Mouse (Mus musculus) MEL (cell line): ENCODE results near the gene Mcfd2. TPM values are rescaled to one million over a fixed set of nuclear protein-coding genes. Genes with fewer than 3 reads are reported as not detected.

Experiments used
- DNase-seq: peaks from one replicate; pipeline ENCODE4 v3.0.0; 2011; ENCODE audit warnings: low read depth, low spot score
- H3K27ac ChIP-seq: 2 replicates; pipeline ENCODE4 v1.5.1; 2012; ENCODE audit warnings: low read depth, mild to moderate bottlenecking, control low read depth, low read length, moderate library complexity; ENCODE audit not compliant: control insufficient read depth
- H3K27me3 ChIP-seq, 2 experiments: fragments of 150-350 bp in 1 of 2; sonication (generic) in 1 of 2; 2 replicates each; pipeline ENCODE4 v1.6.1; 2012; ENCODE audit warnings: low read length in 2 of 2, mild to moderate bottlenecking in 2 of 2, improper control_type of control experiment in 1 of 2, moderate library complexity in 1 of 2; ENCODE audit not compliant: insufficient read depth in 2 of 2, control insufficient read depth in 1 of 2
- H3K36me3 ChIP-seq, 2 experiments: 2 replicates each; pipeline ENCODE4 v1.6.1; 2012 to 2014; ENCODE audit warnings: low read length in 2 of 2, improper control_type of control experiment in 1 of 2, inconsistent platforms in 1 of 2, mild to moderate bottlenecking in 1 of 2; ENCODE audit not compliant: insufficient read depth in 2 of 2, control insufficient read depth in 1 of 2
- H3K4me1 ChIP-seq, 2 experiments: fragments of 150-350 bp in 1 of 2; sonication (generic) in 1 of 2; 2 replicates each; pipeline ENCODE4 v1.6.1; 2012; ENCODE audit warnings: low read length in 2 of 2, improper control_type of control experiment in 1 of 2, mild to moderate bottlenecking in 1 of 2; ENCODE audit not compliant: insufficient read depth in 2 of 2, control insufficient read depth in 1 of 2
- H3K4me3 ChIP-seq, 2 experiments: fragments of 150-350 bp in 1 of 2; sonication (generic) in 1 of 2; 2 replicates each; pipeline ENCODE4 v1.5.1; 2012; ENCODE audit warnings: low read depth in 2 of 2, low read length in 2 of 2, mild to moderate bottlenecking in 2 of 2, moderate library complexity in 2 of 2, control low read depth in 1 of 2, improper control_type of control experiment in 1 of 2; ENCODE audit not compliant: control insufficient read depth in 1 of 2, insufficient read depth in 1 of 2
- H3K79me2 ChIP-seq: 2 replicates; pipeline ENCODE4 v1.6.1; 2012; ENCODE audit warnings: mild to moderate bottlenecking, low read length, moderate library complexity; ENCODE audit not compliant: control insufficient read depth, poor library complexity, insufficient read depth
- H3K9ac ChIP-seq: 2 replicates; pipeline ENCODE4 v1.6.1; 2012; ENCODE audit warnings: low read depth, mild to moderate bottlenecking, control low read depth, low read length, moderate library complexity; ENCODE audit not compliant: control insufficient read depth, poor library complexity, severe bottlenecking
- H3K9me3 ChIP-seq: fragments of 150-350 bp; sonication (generic); replicated peaks from 2 replicates; pipeline ENCODE4 v1.6.1; 2012; ENCODE audit warnings: mild to moderate bottlenecking, low read length, improper control_type of control experiment, moderate library complexity; ENCODE audit not compliant: insufficient read depth
- BHLHE40 ChIP-seq: IDR thresholded peaks from 2 replicates; pipeline ENCODE4 v1.6.1; 2012; ENCODE audit warnings: low read depth, mild to moderate bottlenecking, inconsistent platforms, low read length, improper control_type of control experiment, borderline replicate concordance
- CHD1 ChIP-seq: IDR thresholded peaks from 2 replicates; pipeline ENCODE4 v1.6.1; 2012; ENCODE audit warnings: low read depth, mild to moderate bottlenecking, inconsistent platforms, low read length, improper control_type of control experiment
- CHD2 ChIP-seq: IDR thresholded peaks from 2 replicates; pipeline ENCODE4 v1.6.1; 2011; ENCODE audit warnings: low read length, improper control_type of control experiment
- CTCF ChIP-seq, 3 experiments: IDR thresholded peaks in 2 of 3; conservative IDR thresholded peaks in 1 of 3; 2 replicates each; pipeline ENCODE4 v1.5.1; 2011 to 2012; ENCODE audit warnings: low read length in 3 of 3, low read depth in 2 of 3, mild to moderate bottlenecking in 2 of 3, improper control_type of control experiment in 1 of 3, inconsistent platforms in 1 of 3, mixed read lengths in 1 of 3, moderate library complexity in 1 of 3; ENCODE audit not compliant: control insufficient read depth in 1 of 3, insufficient read depth in 1 of 3, poor library complexity in 1 of 3, severe bottlenecking in 1 of 3
- ELF1 ChIP-seq: IDR thresholded peaks from 2 replicates; pipeline ENCODE4 v1.6.1; 2014; ENCODE audit warnings: low read depth, mild to moderate bottlenecking, inconsistent platforms, low read length, improper control_type of control experiment, moderate library complexity
- ETS1 ChIP-seq: IDR thresholded peaks from 2 replicates; pipeline ENCODE4 v1.6.1; 2012; ENCODE audit warnings: low read depth, mild to moderate bottlenecking, inconsistent platforms, low read length, improper control_type of control experiment, moderate library complexity
- HCFC1 ChIP-seq: IDR thresholded peaks from 2 replicates; pipeline ENCODE4 v1.6.1; 2012; ENCODE audit warnings: low read depth, mild to moderate bottlenecking, inconsistent platforms, low read length, improper control_type of control experiment, moderate library complexity
- JUND ChIP-seq: IDR thresholded peaks from 2 replicates; pipeline ENCODE4 v1.6.1; 2011; ENCODE audit warnings: low read depth, mild to moderate bottlenecking, improper control_type of control experiment, low read length
- MAFK ChIP-seq: IDR thresholded peaks from 2 replicates; pipeline ENCODE4 v1.6.1; 2011; ENCODE audit warnings: low read depth, mild to moderate bottlenecking, low read length, improper control_type of control experiment, borderline replicate concordance
- MAX ChIP-seq: IDR thresholded peaks from 2 replicates; pipeline ENCODE4 v1.6.1; 2011; ENCODE audit warnings: low read length, improper control_type of control experiment
- MAZ ChIP-seq: IDR thresholded peaks from 2 replicates; pipeline ENCODE4 v1.6.1; 2012; ENCODE audit warnings: low read depth, mild to moderate bottlenecking, inconsistent platforms, low read length, improper control_type of control experiment
- MXI1 ChIP-seq: IDR thresholded peaks from 2 replicates; pipeline ENCODE4 v1.6.1; 2011; ENCODE audit warnings: mild to moderate bottlenecking, low read depth, low read length, improper control_type of control experiment
- MYB ChIP-seq: IDR thresholded peaks from 2 replicates; pipeline ENCODE4 v1.6.1; 2011; ENCODE audit warnings: mild to moderate bottlenecking, low read depth, low read length, improper control_type of control experiment
- NELFE ChIP-seq: IDR thresholded peaks from 2 replicates; pipeline ENCODE4 v1.6.1; 2011; ENCODE audit warnings: low read depth, low read length, improper control_type of control experiment
- NRF1 ChIP-seq: IDR thresholded peaks from 2 replicates; pipeline ENCODE4 v1.6.1; 2014; ENCODE audit warnings: low read depth, mild to moderate bottlenecking, inconsistent platforms, low read length, improper control_type of control experiment, moderate library complexity; ENCODE audit not compliant: poor library complexity, insufficient read depth, severe bottlenecking
- POLR2AphosphoS5 ChIP-seq: IDR thresholded peaks from 2 replicates; pipeline ENCODE4 v1.6.1; 2012; ENCODE audit warnings: low read depth, borderline replicate concordance, mild to moderate bottlenecking, inconsistent platforms, low read length, moderate library complexity, mixed read lengths
- RCOR1 ChIP-seq: IDR thresholded peaks from 2 replicates; pipeline ENCODE4 v1.6.1; 2012; ENCODE audit warnings: low read depth, mild to moderate bottlenecking, inconsistent platforms, low read length, improper control_type of control experiment
- SIN3A ChIP-seq: IDR thresholded peaks from 2 replicates; pipeline ENCODE4 v1.6.1; 2012; ENCODE audit warnings: low read length, improper control_type of control experiment, inconsistent platforms
- SMC3 ChIP-seq: IDR thresholded peaks from 2 replicates; pipeline ENCODE4 v1.6.1; 2011; ENCODE audit warnings: low read depth, low read length, improper control_type of control experiment
- TCF12 ChIP-seq: IDR thresholded peaks from 2 replicates; pipeline ENCODE4 v1.6.1; 2014; ENCODE audit warnings: low read depth, mild to moderate bottlenecking, inconsistent platforms, low read length, improper control_type of control experiment, moderate library complexity
- ZKSCAN1 ChIP-seq: IDR thresholded peaks from 2 replicates; pipeline ENCODE4 v1.6.1; 2012; ENCODE audit warnings: low read depth, mild to moderate bottlenecking, inconsistent platforms, low read length, improper control_type of control experiment, moderate library complexity
- ZNF384 ChIP-seq: IDR thresholded peaks from 2 replicates; pipeline ENCODE4 v1.6.1; 2012; ENCODE audit warnings: low read depth, mild to moderate bottlenecking, inconsistent platforms, low read length, improper control_type of control experiment
- polyA plus RNA-seq, 2 experiments: library from polyadenylated mRNA; stranded (reverse) in 1 of 2; unstranded in 1 of 2; fragments of >175 nt in 1 of 2; fragments of >200 nt in 1 of 2; gene quantifications; 2 replicates each; pipeline versions ENCODE4 v1.2.1 to v1.2.4; 2012; ENCODE audit warnings: low replicate concordance in 2 of 2, low read depth in 1 of 2; ENCODE audit not compliant: insufficient read length in 2 of 2, insufficient read depth in 1 of 2, missing spikeins in 1 of 2
- total RNA-seq: library from RNA; depleted of rRNA; stranded (reverse); fragments of 300-350 nt; gene quantifications from 2 replicates; pipeline ENCODE4 v1.2.3, GENCODE M21; 2012

Gene Mcfd2
- total and polyA plus RNA-seq, 3 experiments, result 50.4 to 52.6 TPM; not detected in 1

GRCm38 (mm10) chr17:87309073-87309788 lies 43.5 kb upstream of the Mcfd2 start:
- no peak overlapping the region for H3K27ac ChIP-seq
- no peaks in the 10 kb centered on the region for H3K4me1 ChIP-seq
- TF ChIP-seq CHD1, result no peak
- no peak for TF ChIP-seq TCF12
- no peak for TF ChIP-seq JUND
- TF ChIP-seq BHLHE40, result no peak
- no peak for TF ChIP-seq MAFK
- TF ChIP-seq ETS1, result no peak
- no peak for TF ChIP-seq ZKSCAN1
- TF ChIP-seq MAZ, result no peak
- TF ChIP-seq MYB, result no peak
- no peak for TF ChIP-seq POLR2AphosphoS5
- TF ChIP-seq RCOR1, result no peak
- no peak for TF ChIP-seq NRF1
- no peak for TF ChIP-seq MXI1
- no peak for TF ChIP-seq CHD2
- H3K4me3 ChIP-seq, result no peak overlapping the region
- H3K36me3 ChIP-seq, result peaks cover 0 to 5% of the 10 kb centered on the region in 2 experiments; a peak in 1 of 4 replicates
- no peak overlapping the region for H3K9ac ChIP-seq
- no peaks in the 10 kb centered on the region for H3K9me3 ChIP-seq
- H3K79me2 ChIP-seq, result no peaks in the 10 kb centered on the region
- DNase-seq, result no peak
- H3K27me3 ChIP-seq, result no peaks in the 10 kb centered on the region

GRCm38 (mm10) chr17:87306746-87307145 lies 41.0 kb upstream of the Mcfd2 start:
- no peaks in the 10 kb centered on the region for H3K79me2 ChIP-seq
- H3K36me3 ChIP-seq, result peaks cover 0 to under 1% of the 10 kb centered on the region in 2 experiments; a peak in 1 of 4 replicates
- no peak overlapping the region for H3K9ac ChIP-seq
- H3K9me3 ChIP-seq, result no peaks in the 10 kb centered on the region
- no peak for DNase-seq
- H3K27ac ChIP-seq, result no peak overlapping the region
- H3K4me3 ChIP-seq, result no peak overlapping the region
- H3K27me3 ChIP-seq, result no peaks in the 10 kb centered on the region
- peaks cover 0 to 10% of the 10 kb centered on the region in 2 experiments; a peak in 2 of 4 replicates for H3K4me1 ChIP-seq
- TF ChIP-seq SIN3A (no peak), MYB (no peak), MXI1 (no peak), CHD1 (no peak), MAX (no peak), SMC3 (no peak), NELFE (no peak), CTCF (IDR thresholded peaks at IDR 0.05 in 2 of 3, conservative IDR thresholded peaks at IDR 0.05 in 1 of 3; ENCODE audit: control insufficient read depth in 1 of 3, insufficient read depth in 1 of 3, low read depth in 2 of 3, low read length in 3 of 3, poor library complexity in 1 of 3, severe bottlenecking in 1 of 3) (no peak), MAFK (no peak), HCFC1 (no peak), ELF1 (no peak), ZNF384 (no peak)
- TF ChIP-seq, all 39 proteins: peak for 0
